Mouse (Mus musculus) embryonic facial prominence, embryonic 11.5 days (tissue): ENCODE measurements around the gene Ttn. TPM values are rescaled to one million over a fixed set of nuclear protein-coding genes. Genes with fewer than 3 reads are reported as not detected.

Experiments
- ATAC-seq: fragments of 200-750 bp; cut with Nextera tagmentation; replicated peaks from 2 replicates; pipeline ENCODE4 v1.8.0; 2017; ENCODE audit warnings: low read depth; ENCODE audit not compliant: insufficient number of reproducible peaks, low FRiP score, low TSS enrichment
- DNase-seq: peaks from one replicate; pipeline ENCODE4 v3.0.0-alpha.2; 2015; ENCODE audit warnings: low spot score
- H3K27ac ChIP-seq: fragments of 300-500 bp; sonication (generic); replicated peaks from 2 replicates; pipeline ENCODE4 v1.5.1; 2014; ENCODE audit warnings: mild to moderate bottlenecking, low read depth, low read length, control low read depth
- H3K27me3 ChIP-seq: fragments of 300-500 bp; sonication (generic); 2 replicates; pipeline ENCODE4 v1.6.1; 2014; ENCODE audit warnings: mild to moderate bottlenecking, low read length, moderate library complexity, mixed read lengths; ENCODE audit not compliant: control insufficient read depth, insufficient read depth
- H3K36me3 ChIP-seq: fragments of 300-500 bp; sonication (generic); replicated peaks from 2 replicates; pipeline ENCODE4 v1.6.1; 2014; ENCODE audit warnings: low read depth, mild to moderate bottlenecking, low read length, moderate library complexity, mixed read lengths; ENCODE audit not compliant: control insufficient read depth, insufficient read depth
- H3K4me1 ChIP-seq: fragments of 300-500 bp; sonication (generic); 2 replicates; pipeline ENCODE4 v1.6.1; 2014; ENCODE audit warnings: low read length, mixed read lengths; ENCODE audit not compliant: control insufficient read depth, insufficient read depth
- H3K4me2 ChIP-seq: fragments of 300-500 bp; sonication (generic); 2 replicates; pipeline ENCODE4 v1.6.1; 2014; ENCODE audit warnings: low read depth, mild to moderate bottlenecking, control low read depth, low read length, moderate library complexity
- H3K4me3 ChIP-seq: fragments of 300-500 bp; sonication (generic); 2 replicates; pipeline ENCODE4 v1.5.1; 2014; ENCODE audit warnings: low read depth, low read length, control low read depth
- H3K9ac ChIP-seq: fragments of 300-500 bp; sonication (generic); replicated peaks from 2 replicates; pipeline ENCODE4 v1.6.1; 2014; ENCODE audit warnings: mild to moderate bottlenecking, control low read depth, low read length
- H3K9me3 ChIP-seq: fragments of 300-500 bp; sonication (generic); replicated peaks from 2 replicates; pipeline ENCODE4 v1.6.1; 2016; ENCODE audit warnings: mild to moderate bottlenecking, low read length, inconsistent platforms, mixed read lengths; ENCODE audit not compliant: control insufficient read depth
- WGBS: fragments of 180-500 bp; shearing (Covaris S2); extraction: QIAGEN DNeasy Blood & Tissue Kit; methylation state at CpG from one replicate; pipeline ENCODE4 v1.1.7; 2014; 5-methylcytosine and 5-hydroxymethylcytosine counted together
- polyA plus RNA-seq: library from polyadenylated mRNA; unstranded; fragments of >200 nt; fragmentation: Nextera tagmentation; extraction: Ambion mirVana; gene quantifications from 2 replicates; pipeline ENCODE4 v1.2.1, GENCODE M21; 2014

Ttn gene
- polyA plus RNA-seq, 1 experiment from 2014 or later: 5.0 TPM

GRCm38 (mm10) chr2:76695290-76695689, 287.1 kb downstream of the Ttn start:
- 85% methylated on average over 6 of the region's 6 CpGs for WGBS
- Histone ChIP-seq H3K27ac (no peak overlapping the region), H3K9ac (no peak overlapping the region), H3K36me3 (peaks cover 3% of the 10 kb centered on the region), H3K4me1 (no peaks in the 10 kb centered on the region), H3K27me3 (no peaks in the 10 kb centered on the region), H3K4me3 (no peak overlapping the region), H3K9me3 (no peaks in the 10 kb centered on the region), H3K4me2 (no peak overlapping the region)
- ATAC-seq: no peak
- DNase-seq: no peak

GRCm38 (mm10) chr2:76693765-76694164, 288.6 kb downstream of the Ttn start:
- Histone ChIP-seq H3K4me1 (no peaks in the 10 kb centered on the region), H3K4me3 (no peak overlapping the region), H3K9me3 (no peaks in the 10 kb centered on the region), H3K4me2 (no peak overlapping the region), H3K36me3 (peaks cover 3% of the 10 kb centered on the region), H3K9ac (no peak overlapping the region), H3K27me3 (no peaks in the 10 kb centered on the region), H3K27ac (no peak overlapping the region)
- 83% methylated on average over 5 of the region's 5 CpGs for whole genome bisulfite sequencing
- DNase-seq: no peak
- ATAC-seq: no peak

- Histone ChIP-seq H3K4me1 (no peaks in the 10 kb centered on the region), H3K4me2 (no peak overlapping the region), H3K4me3 (no peak overlapping the region), H3K27ac (no peak overlapping the region), H3K9ac (no peak overlapping the region), H3K36me3 (peaks cover 3% of the 10 kb centered on the region), H3K27me3 (no peaks in the 10 kb centered on the region), H3K9me3 (no peaks in the 10 kb centered on the region)
- DNase-seq (no peak), ATAC-seq (no peak)
- 84% methylated on average over 12 of the region's 12 CpGs for WGBS
Observed at GRCm38 (mm10) chr2:76690436-76691204, 291.7 kb downstream of the Ttn start.

- no peaks in the 10 kb centered on the region for H3K27me3 ChIP-seq
- H3K4me1 ChIP-seq: no peaks in the 10 kb centered on the region
- H3K4me2 ChIP-seq: no peak overlapping the region
- no peaks in the 10 kb centered on the region for H3K9me3 ChIP-seq
- no peak overlapping the region for H3K9ac ChIP-seq
- peaks cover 3% of the 10 kb centered on the region for H3K36me3 ChIP-seq
- WGBS: 60% methylated on average over 7 of the region's 7 CpGs
- no peak overlapping the region for H3K4me3 ChIP-seq
- H3K27ac ChIP-seq: no peak overlapping the region
- DNase-seq: no peak
- ATAC-seq: no peak
Observed at GRCm38 (mm10) chr2:76688162-76688561, 294.2 kb downstream of the Ttn start.

GRCm38 (mm10) chr2:76687608-76688007, 294.7 kb downstream of the Ttn start:
- peaks cover 3% of the 10 kb centered on the region for H3K36me3 ChIP-seq

GRCm38 (mm10) chr2:76686986-76687385, 295.4 kb downstream of the Ttn start:
- no peaks in the 10 kb centered on the region; the same call in none of the 2 replicates for H3K36me3 ChIP-seq
- no peak overlapping the region for H3K4me3 ChIP-seq
- 94% methylated on average over 3 of the region's 3 CpGs for WGBS

More at GRCm38 (mm10) chr2:76687608-76688007, 294.7 kb downstream of the Ttn start:
- no peak for ATAC-seq
- 71% methylated on average over 3 of the region's 3 CpGs for WGBS
- H3K27ac ChIP-seq: no peak overlapping the region
- DNase-seq: no peak
- H3K27me3 ChIP-seq: no peaks in the 10 kb centered on the region
- no peak overlapping the region for H3K4me3 ChIP-seq
- no peak overlapping the region for H3K9ac ChIP-seq
- no peaks in the 10 kb centered on the region for H3K4me1 ChIP-seq
- no peak overlapping the region for H3K4me2 ChIP-seq
- H3K9me3 ChIP-seq: no peaks in the 10 kb centered on the region

GRCm38 (mm10) chr2:76682301-76682700, 300.0 kb downstream of the Ttn start:
- Histone ChIP-seq H3K36me3 (no peaks in the 10 kb centered on the region; the same call in none of the 2 replicates), H3K4me2 (no peak overlapping the region), H3K27me3 (no peaks in the 10 kb centered on the region), H3K9ac (no peak overlapping the region), H3K9me3 (no peaks in the 10 kb centered on the region), H3K4me1 (no peaks in the 10 kb centered on the region), H3K4me3 (no peak overlapping the region), H3K27ac (no peak overlapping the region)
- 90% methylated on average over 8 of the region's 8 CpGs for WGBS
- ATAC-seq (no peak), DNase-seq (no peak)

More at GRCm38 (mm10) chr2:76686986-76687385, 295.4 kb downstream of the Ttn start:
- Histone ChIP-seq H3K4me1 (no peaks in the 10 kb centered on the region), H3K9me3 (no peaks in the 10 kb centered on the region), H3K27ac (no peak overlapping the region), H3K27me3 (no peaks in the 10 kb centered on the region), H3K9ac (no peak overlapping the region), H3K4me2 (no peak overlapping the region)
- DNase-seq (no peak), ATAC-seq (no peak)

- H3K9ac ChIP-seq: peak overlapping the region; percentile 92
- peak overlapping the region; percentile 52 for H3K4me2 ChIP-seq
- no peaks in the 10 kb centered on the region for H3K36me3 ChIP-seq
- WGBS: 63% methylated on average over 13 of the region's 13 CpGs
- H3K27me3 ChIP-seq: no peaks in the 10 kb centered on the region
- no peaks in the 10 kb centered on the region for H3K4me1 ChIP-seq
- ATAC-seq (no peak), DNase-seq (no peak)
- H3K9me3 ChIP-seq: no peaks in the 10 kb centered on the region
- no peak overlapping the region for H3K27ac ChIP-seq
- peak overlapping the region; percentile 92 for H3K4me3 ChIP-seq
Observed at GRCm38 (mm10) chr2:76676401-76677226, 305.7 kb downstream of the Ttn start.
